Mouse (Mus musculus) mammary gland, adult 2 months (tissue): ENCODE measurements around the gene Gm13083. TPM values are rescaled to one million over a fixed set of nuclear protein-coding genes. Genes with fewer than 3 reads are reported as not detected.

Experiments used
- polyA plus RNA-seq: library from polyadenylated mRNA; depleted of rRNA; stranded (reverse); fragments of >200 nt; gene quantifications from 2 replicates; pipeline ENCODE4 v1.2.3, GENCODE M21; 2012; ENCODE audit warnings: low replicate concordance; rRNA removed

The Gm13083 gene
- not detected in 2 replicates for polyA plus RNA-seq

GRCm38 (mm10) chr4:143614703-143615102 lies at the start of gene Gm13083:
TSS of gene Gm13083 (plus strand) at chr4:143615003.

GRCm38 (mm10) chr4:143657146-143657545 lies 42.3 kb downstream of the Gm13083 start, which contains the start of gene Gm13088:
TSS of gene Gm13088 (minus strand) at chr4:143657246.

Other genes with a start within 250 kb of the Gm13083 start
- gene Pramel1, start 220.6 kb upstream of the Gm13083 start, polyA plus RNA-seq = not detected in 2 replicates
- 5.3 and 9.7 TPM in 2 replicates for gene Pramef8, start 202.6 kb upstream of the Gm13083 start, polyA plus RNA-seq
- gene Oog4, start 164.7 kb upstream of the Gm13083 start, polyA plus RNA-seq = not detected in 2 replicates
- gene Gm13043, start 103.7 kb upstream of the Gm13083 start, polyA plus RNA-seq = not detected in 2 replicates
- gene Gm13040, start 79.0 kb upstream of the Gm13083 start, polyA plus RNA-seq = not detected in 2 replicates
- gene BC080695, start 63.3 kb upstream of the Gm13083 start, polyA plus RNA-seq = not detected in 2 replicates
- gene Gm13057, start 63.3 kb upstream of the Gm13083 start, polyA plus RNA-seq = not detected in 2 replicates
- not detected in 2 replicates for gene Gm13088, start 42.2 kb downstream of the Gm13083 start, polyA plus RNA-seq
- gene Gm13089, start 87.7 kb downstream of the Gm13083 start, polyA plus RNA-seq = not detected in 2 replicates
- gene Gm13078, start 104.5 kb downstream of the Gm13083 start, polyA plus RNA-seq = not detected in 2 replicates
- not detected in 2 replicates for gene Gm13023, start 174.3 kb downstream of the Gm13083 start, polyA plus RNA-seq
- not detected in 2 replicates for gene Gm13084, start 201.1 kb downstream of the Gm13083 start, polyA plus RNA-seq
- gene Gm13103, start 231.5 kb downstream of the Gm13083 start, polyA plus RNA-seq = not detected in 2 replicates